Mouse (Mus musculus): ENCODE data around the gene Gadd45b. TPM values are rescaled to one million over a fixed set of nuclear protein-coding genes. Genes with fewer than 3 reads are reported as not detected.

The Gadd45b gene
- polyA plus RNA-seq, 1 experiment from 2014 or later, result 4.9 TPM

GRCm38 (mm10) chr10:80900318-80901247 lies 29.3 kb upstream of the Gadd45b start, which contains the start of gene Timm13:
Gene Timm13, minus strand, starts transcription at chr10:80900969.
- H3K36me3 ChIP-seq, result peaks cover 59% of the 10 kb centered on the region
- peak within 1 kb of the TSS; percentile 89 for H3K9ac ChIP-seq (replicated peaks)
- H3K4me2 ChIP-seq (replicated peaks), result peak within 1 kb of the TSS; percentile 78
- H3K4me1 ChIP-seq (replicated peaks), result peaks cover 19% of the 10 kb centered on the region
- peak; percentile 94 for ATAC-seq
- H3K27ac ChIP-seq, result peak within 1 kb of the TSS; percentile 89
- under 1% methylated on average over 72 of the region's 72 CpGs for WGBS
- no peaks in the 10 kb centered on the region for H3K27me3 ChIP-seq
- no peaks in the 10 kb centered on the region for H3K9me3 ChIP-seq
- peak within 1 kb of the TSS; percentile 90 for H3K4me3 ChIP-seq (replicated peaks)

- peaks cover 70% of the 10 kb centered on the region for H3K36me3 ChIP-seq
These were observed 28.2 kb upstream of the Gadd45b start for GRCm38 (mm10) chr10:80901409-80902272.

GRCm38 (mm10) chr10:80902273-80902940 lies 27.5 kb upstream of the Gadd45b start:
- H3K4me2 ChIP-seq (replicated peaks), result no peak overlapping the region
- H3K36me3 ChIP-seq, result peaks cover 74% of the 10 kb centered on the region
- 94% methylated on average over 9 of the region's 9 CpGs for WGBS
- no peaks in the 10 kb centered on the region for H3K9me3 ChIP-seq
- H3K27me3 ChIP-seq, result no peaks in the 10 kb centered on the region
- no peak overlapping the region for H3K27ac ChIP-seq
- ATAC-seq, result no peak
- no peak overlapping the region for H3K4me3 ChIP-seq (replicated peaks)
- no peak overlapping the region for H3K9ac ChIP-seq (replicated peaks)
- peaks cover 19% of the 10 kb centered on the region for H3K4me1 ChIP-seq (replicated peaks)

More at GRCm38 (mm10) chr10:80901409-80902272, 28.2 kb upstream of the Gadd45b start:
- Histone ChIP-seq H3K27me3 (no peaks in the 10 kb centered on the region), H3K4me3 (replicated peaks) (peak overlapping the region; percentile 90), H3K4me2 (replicated peaks) (peak overlapping the region; percentile 35), H3K9me3 (no peaks in the 10 kb centered on the region), H3K4me1 (replicated peaks) (peaks cover 19% of the 10 kb centered on the region), H3K27ac (peak overlapping the region; percentile 54), H3K9ac (replicated peaks) (0 out of 2 replicates have a peak overlapping the region, but pooled peaks have one; percentile 2)
- no peak for ATAC-seq
- WGBS, result 89% methylated on average over 19 of the region's 19 CpGs

GRCm38 (mm10) chr10:80903282-80903681 lies 26.6 kb upstream of the Gadd45b start:
- H3K4me1 ChIP-seq (replicated peaks), result peaks cover 13% of the 10 kb centered on the region
- H3K27me3 ChIP-seq, result no peaks in the 10 kb centered on the region
- H3K4me3 ChIP-seq (replicated peaks), result no peak overlapping the region
- ATAC-seq, result no peak
- no peak overlapping the region for H3K4me2 ChIP-seq (replicated peaks)
- WGBS, result 90% methylated on average over 10 of the region's 10 CpGs
- H3K36me3 ChIP-seq, result peaks cover 76% of the 10 kb centered on the region
- no peaks in the 10 kb centered on the region for H3K9me3 ChIP-seq
- H3K27ac ChIP-seq, result no peak overlapping the region
- H3K9ac ChIP-seq (replicated peaks), result no peak overlapping the region

GRCm38 (mm10) chr10:80904004-80904693 lies 25.7 kb upstream of the Gadd45b start:
- Histone ChIP-seq H3K36me3 (peaks cover 76% of the 10 kb centered on the region), H3K27me3 (no peaks in the 10 kb centered on the region), H3K9me3 (no peaks in the 10 kb centered on the region), H3K4me2 (replicated peaks) (no peak overlapping the region), H3K4me3 (replicated peaks) (no peak overlapping the region), H3K4me1 (replicated peaks) (peaks cover 9% of the 10 kb centered on the region), H3K9ac (replicated peaks) (no peak overlapping the region), H3K27ac (no peak overlapping the region)
- no peak for ATAC-seq
- WGBS, result 89% methylated on average over 28 of the region's 28 CpGs

GRCm38 (mm10) chr10:80904709-80905108 lies 25.2 kb upstream of the Gadd45b start:
- Histone ChIP-seq H3K9me3 (no peaks in the 10 kb centered on the region), H3K36me3 (peaks cover 77% of the 10 kb centered on the region), H3K27ac (no peak overlapping the region), H3K4me1 (replicated peaks) (peaks cover 3% of the 10 kb centered on the region), H3K9ac (replicated peaks) (0 out of 2 replicates have a peak overlapping the region, but pooled peaks have one; percentile 32), H3K27me3 (no peaks in the 10 kb centered on the region), H3K4me2 (replicated peaks) (no peak overlapping the region), H3K4me3 (replicated peaks) (no peak overlapping the region)
- WGBS, result 90% methylated on average over 11 of the region's 11 CpGs
- ATAC-seq, result no peak

- H3K4me3 ChIP-seq (replicated peaks), result no peak overlapping the region
- no peaks in the 10 kb centered on the region for H3K9me3 ChIP-seq
- no peak overlapping the region for H3K27ac ChIP-seq
- no peaks in the 10 kb centered on the region for H3K4me1 ChIP-seq (replicated peaks)
- ATAC-seq, result no peak
- no peak overlapping the region for H3K9ac ChIP-seq (replicated peaks)
- WGBS, result 96% methylated on average over 22 of the region's 22 CpGs
- no peaks in the 10 kb centered on the region for H3K27me3 ChIP-seq
- H3K36me3 ChIP-seq, result peaks cover 93% of the 10 kb centered on the region
- H3K4me2 ChIP-seq (replicated peaks), result no peak overlapping the region
These were observed 20.3 kb upstream of the Gadd45b start for GRCm38 (mm10) chr10:80909375-80910162.

GRCm38 (mm10) chr10:80911354-80911753 lies 18.5 kb upstream of the Gadd45b start:
- ATAC-seq, result no peak
- Histone ChIP-seq H3K4me1 (replicated peaks) (peaks cover 15% of the 10 kb centered on the region), H3K27ac (no peak overlapping the region), H3K4me3 (replicated peaks) (no peak overlapping the region), H3K27me3 (no peaks in the 10 kb centered on the region), H3K4me2 (replicated peaks) (no peak overlapping the region), H3K36me3 (peaks cover 86% of the 10 kb centered on the region), H3K9ac (replicated peaks) (no peak overlapping the region), H3K9me3 (no peaks in the 10 kb centered on the region)
- WGBS, result 95% methylated on average over 4 of the region's 4 CpGs

- no peak overlapping the region for H3K9ac ChIP-seq (replicated peaks)
- no peak overlapping the region for H3K4me3 ChIP-seq (replicated peaks)
- no peak overlapping the region for H3K27ac ChIP-seq
- H3K9me3 ChIP-seq, result no peaks in the 10 kb centered on the region
- no peak overlapping the region for H3K4me2 ChIP-seq (replicated peaks)
- H3K36me3 ChIP-seq, result peaks cover 83% of the 10 kb centered on the region
- peaks cover 20% of the 10 kb centered on the region for H3K4me1 ChIP-seq (replicated peaks)
- H3K27me3 ChIP-seq, result no peaks in the 10 kb centered on the region
- no peak for ATAC-seq
These were observed 18.0 kb upstream of the Gadd45b start for GRCm38 (mm10) chr10:80911891-80912290.

- Histone ChIP-seq H3K36me3 (peaks cover 68% of the 10 kb centered on the region), H3K4me3 (replicated peaks) (no peak overlapping the region), H3K4me2 (replicated peaks) (no peak overlapping the region), H3K4me1 (replicated peaks) (peaks cover 29% of the 10 kb centered on the region), H3K27ac (no peak overlapping the region), H3K9me3 (no peaks in the 10 kb centered on the region), H3K27me3 (no peaks in the 10 kb centered on the region), H3K9ac (replicated peaks) (0 out of 2 replicates have a peak overlapping the region, but pooled peaks have one; percentile 23)
- WGBS, result 93% methylated on average over 8 of the region's 8 CpGs
- no peak for ATAC-seq
These were observed 16.4 kb upstream of the Gadd45b start for GRCm38 (mm10) chr10:80913364-80914011.
